Mouse (Mus musculus) spleen, adult 2 months (tissue): ENCODE data around the gene Larp4b. TPM values are rescaled to one million over a fixed set of nuclear protein-coding genes. Genes with fewer than 3 reads are reported as not detected.

ENCODE experiments used
- DNase-seq, 2 experiments: peaks; one replicate each; pipeline versions ENCODE4 v3.0.0 to v3.0.0-alpha.2; 2012 to 2021; ENCODE audit warnings: low spot score in 2 of 2, low read depth in 1 of 2
- H3K27ac ChIP-seq: fragments of 200-500 bp; 2 replicates; pipeline ENCODE4 v1.5.1; 2012; ENCODE audit warnings: low read length, inconsistent platforms; ENCODE audit not compliant: insufficient read depth
- H3K27me3 ChIP-seq: fragments of 200-500 bp; 2 replicates; pipeline ENCODE4 v1.6.1; 2012; ENCODE audit warnings: mild to moderate bottlenecking, moderate library complexity, low read length, inconsistent platforms; ENCODE audit not compliant: control insufficient read depth, insufficient read depth
- H3K36me3 ChIP-seq: fragments of 200-500 bp; 2 replicates; pipeline ENCODE4 v1.6.1; 2012; ENCODE audit warnings: mild to moderate bottlenecking, low read length, inconsistent platforms; ENCODE audit not compliant: control insufficient read depth, insufficient read depth
- H3K4me1 ChIP-seq: fragments of 200-500 bp; 2 replicates; pipeline ENCODE4 v1.6.1; 2011; ENCODE audit warnings: inconsistent platforms; ENCODE audit not compliant: control insufficient read depth, insufficient read depth, insufficient read length
- H3K4me3 ChIP-seq: fragments of 200-500 bp; 2 replicates; pipeline ENCODE4 v1.5.1; 2011; ENCODE audit warnings: mild to moderate bottlenecking, inconsistent platforms; ENCODE audit not compliant: insufficient read depth, insufficient read length; ENCODE audit errors: extremely low read depth
- CTCF ChIP-seq: fragments of 200-500 bp; IDR thresholded peaks from 2 replicates; pipeline ENCODE4 v1.5.1; 2011; ENCODE audit warnings: mild to moderate bottlenecking, inconsistent platforms; ENCODE audit not compliant: insufficient read depth, insufficient read length, insufficient replicate concordance; ENCODE audit errors: extremely low read depth
- POLR2A ChIP-seq: fragments of 200-500 bp; IDR thresholded peaks from 2 replicates; pipeline ENCODE4 v1.6.1; 2011; ENCODE audit warnings: low read depth, low read length, inconsistent platforms
- WGBS: fragments of 180-500 bp; shearing (Covaris S2); methylation state at CpG from one replicate; pipeline ENCODE4 v1.1.7; 2018; 5-methylcytosine and 5-hydroxymethylcytosine counted together
- polyA plus RNA-seq: library from polyadenylated mRNA; depleted of rRNA; stranded (reverse); fragments of >200 nt; gene quantifications from 2 replicates; pipeline ENCODE4 v1.2.3, GENCODE M21; 2012

The Larp4b gene
- polyA plus RNA-seq, 1 experiment = 11.8 TPM

- no peak for TF ChIP-seq CTCF
- no peak for TF ChIP-seq POLR2A
- Histone ChIP-seq H3K27me3 (no peaks in the 10 kb centered on the region), H3K27ac (no peak overlapping the region), H3K36me3 (no peaks in the 10 kb centered on the region), H3K4me1 (peaks cover 8% of the 10 kb centered on the region), H3K4me3 (no peak overlapping the region)
- no peak for DNase-seq
- WGBS = 76% methylated on average over 5 of the region's 5 CpGs
These were observed 5.6 kb downstream of the Larp4b start for GRCm38 (mm10) chr13:9099289-9099688.

- Histone ChIP-seq H3K27me3 (no peaks in the 10 kb centered on the region), H3K36me3 (no peaks in the 10 kb centered on the region), H3K4me1 (peaks cover 4% of the 10 kb centered on the region; the same call in 1 of the 2 replicates), H3K4me3 (no peak overlapping the region), H3K27ac (no peak overlapping the region)
- no peak for DNase-seq
- no peak for TF ChIP-seq POLR2A
- no peak for TF ChIP-seq CTCF
- 93% methylated on average over 2 of the region's 2 CpGs for WGBS
These were observed 6.8 kb downstream of the Larp4b start for GRCm38 (mm10) chr13:9100517-9100916.

GRCm38 (mm10) chr13:9106246-9106645 lies 12.6 kb downstream of the Larp4b start:
- DNase-seq = no peak
- Histone ChIP-seq H3K4me1 (peaks cover 6% of the 10 kb centered on the region), H3K4me3 (no peak overlapping the region), H3K36me3 (no peaks in the 10 kb centered on the region), H3K27me3 (no peaks in the 10 kb centered on the region), H3K27ac (no peak overlapping the region)
- WGBS = 86% methylated on average over 5 of the region's 5 CpGs
- no peak for TF ChIP-seq POLR2A
- TF ChIP-seq CTCF = no peak

GRCm38 (mm10) chr13:9106992-9107858 lies 13.5 kb downstream of the Larp4b start:
- WGBS = 38% methylated on average over 2 of the region's 2 CpGs
- Histone ChIP-seq H3K4me1 (peaks cover 6% of the 10 kb centered on the region), H3K4me3 (no peak overlapping the region), H3K27ac (no peak overlapping the region), H3K36me3 (no peaks in the 10 kb centered on the region), H3K27me3 (no peaks in the 10 kb centered on the region)
- no peak for TF ChIP-seq POLR2A
- no peak for TF ChIP-seq CTCF
- DNase-seq = no peak

GRCm38 (mm10) chr13:9113735-9114134 lies 20.1 kb downstream of the Larp4b start:
- no peaks in the 10 kb centered on the region for H3K36me3 ChIP-seq

GRCm38 (mm10) chr13:9120835-9121542 lies 27.3 kb downstream of the Larp4b start:
- 84% methylated on average over 10 of the region's 10 CpGs for WGBS
- Histone ChIP-seq H3K4me1 (peaks cover 4% of the 10 kb centered on the region; the same call in 1 of the 2 replicates), H3K27me3 (no peaks in the 10 kb centered on the region), H3K27ac (no peak overlapping the region), H3K36me3 (peaks cover 8% of the 10 kb centered on the region), H3K4me3 (no peak overlapping the region)
- TF ChIP-seq CTCF (no peak), POLR2A (no peak)
- DNase-seq = no peak

More at GRCm38 (mm10) chr13:9113735-9114134, 20.1 kb downstream of the Larp4b start:
- Histone ChIP-seq H3K27ac (no peak overlapping the region), H3K4me3 (no peak overlapping the region), H3K27me3 (no peaks in the 10 kb centered on the region), H3K4me1 (no peaks in the 10 kb centered on the region; the same call in 1 of the 2 replicates)
- 93% methylated on average over 3 of the region's 3 CpGs for WGBS
- TF ChIP-seq POLR2A = no peak
- TF ChIP-seq CTCF = no peak
- DNase-seq = no peak

- H3K36me3 ChIP-seq = peaks cover 8% of the 10 kb centered on the region
- H3K4me3 ChIP-seq = no peak overlapping the region
- no peaks in the 10 kb centered on the region for H3K27me3 ChIP-seq
- no peak for DNase-seq
- H3K4me1 ChIP-seq = peaks cover 4% of the 10 kb centered on the region; the same call in 1 of the 2 replicates
- WGBS = 95% methylated on average over 4 of the region's 4 CpGs
- H3K27ac ChIP-seq = no peak overlapping the region
- no peak for TF ChIP-seq CTCF
These were observed 28.4 kb downstream of the Larp4b start for GRCm38 (mm10) chr13:9122045-9122444.
